Mouse (Mus musculus): ENCODE results near the gene Syce1. TPM values are rescaled to one million over a fixed set of nuclear protein-coding genes. Genes with fewer than 3 reads are reported as not detected.

Syce1 gene
- 0.28 TPM in 1 of 2 replicates, not detected in the other for polyA plus RNA-seq (2015; fragmentation: Nextera tagmentation; extraction: Ambion mirVana)

GRCm38 (mm10) chr7:140787406-140788052 is at the start of gene Syce1:
TSS of gene Syce1 (minus strand) at chr7:140787852.
- no peak within 1 kb of the TSS for H3K4me2 ChIP-seq
- 88% methylated on average over 33 of the region's 33 CpGs for WGBS
- no peaks in the 10 kb centered on the region for H3K27me3 ChIP-seq
- no peak within 1 kb of the TSS for H3K9ac ChIP-seq
- no peaks in the 10 kb centered on the region for H3K4me1 ChIP-seq
- H3K9me3 ChIP-seq (replicated peaks): no peaks in the 10 kb centered on the region; the same call in 1 of the 2 replicates
- no peak within 1 kb of the TSS for H3K27ac ChIP-seq
- H3K36me3 ChIP-seq (ENCODE audit: poor library complexity, severe bottlenecking): no peaks in the 10 kb centered on the region
- no peak within 1 kb of the TSS for H3K4me3 ChIP-seq
- no peak for ATAC-seq

DNA sequence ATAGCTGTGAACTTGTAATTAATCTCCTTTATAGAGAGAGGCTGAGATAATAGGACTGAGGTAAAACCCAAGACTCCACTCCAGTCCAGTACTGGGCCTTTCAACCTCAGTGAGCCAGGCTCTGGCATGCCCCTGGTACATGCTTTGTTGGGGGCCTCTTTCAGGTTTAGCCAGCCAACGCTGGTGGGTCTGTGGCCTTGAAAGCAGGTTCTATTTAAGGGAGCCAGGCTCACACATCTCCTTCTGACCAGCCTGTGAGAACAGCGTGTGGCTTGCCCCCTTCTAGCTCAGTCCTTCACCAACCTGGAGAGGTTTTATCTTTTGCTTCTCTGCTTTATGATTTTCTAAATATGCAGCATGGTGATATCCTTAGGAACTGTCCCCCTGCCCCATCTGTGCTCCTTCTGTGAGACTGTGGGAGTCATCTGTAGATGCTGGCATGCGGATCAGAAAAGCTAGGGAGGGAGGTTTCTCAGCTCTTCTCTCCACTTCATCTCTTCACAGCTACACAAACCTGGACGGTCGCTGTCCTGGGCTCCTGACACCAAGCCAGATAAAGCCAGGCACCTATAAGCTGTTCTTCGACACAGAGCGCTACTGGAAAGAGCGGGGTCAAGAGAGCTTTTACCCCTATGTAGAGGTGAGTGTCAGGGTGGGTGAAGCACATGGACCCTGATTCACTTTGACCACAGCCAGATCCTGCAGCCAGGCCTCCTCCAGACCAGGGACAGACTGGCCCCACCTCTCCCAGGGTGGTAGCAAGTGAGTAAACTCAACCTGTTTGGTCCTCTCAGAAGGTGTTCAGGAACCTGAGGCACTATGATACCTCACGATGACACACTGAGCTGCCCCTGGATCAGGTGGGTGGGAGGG is 48.8 kb upstream of the Syce1 start:
- Histone ChIP-seq H3K36me3 (ENCODE audit: poor library complexity, severe bottlenecking) (no peaks in the 10 kb centered on the region), H3K27ac (no peak overlapping the region), H3K4me1 (no peaks in the 10 kb centered on the region), H3K4me2 (no peak overlapping the region), H3K27me3 (peaks cover 16% of the 10 kb centered on the region; the same call in 1 of the 2 replicates), H3K4me3 (no peak overlapping the region), H3K9me3 (replicated peaks) (no peaks in the 10 kb centered on the region), H3K9ac (no peak overlapping the region)
- ATAC-seq: no peak
- WGBS: 85% methylated on average over 9 of the region's 9 CpGs

- no peaks in the 10 kb centered on the region for H3K4me1 ChIP-seq
- ATAC-seq: no peak
- no peak overlapping the region for H3K4me3 ChIP-seq
- no peak overlapping the region for H3K27ac ChIP-seq
- H3K27me3 ChIP-seq: peaks cover 8% of the 10 kb centered on the region; the same call in 1 of the 2 replicates
- no peak overlapping the region for H3K4me2 ChIP-seq
- H3K9ac ChIP-seq: no peak overlapping the region
- WGBS: 78% methylated on average over 2 of the region's 2 CpGs
- H3K9me3 ChIP-seq (replicated peaks): no peaks in the 10 kb centered on the region
- no peaks in the 10 kb centered on the region for H3K36me3 ChIP-seq (ENCODE audit: poor library complexity, severe bottlenecking)
These were observed 48.1 kb upstream of the Syce1 start for GRCm38 (mm10) chr7:140835758-140836087.

GRCm38 (mm10) chr7:140834968-140835757 is 47.5 kb upstream of the Syce1 start, which contains the start of gene Urah:
TSS of gene Urah (plus strand) at chr7:140835018.
- H3K9ac ChIP-seq: no peak within 1 kb of the TSS
- no peak within 1 kb of the TSS for H3K27ac ChIP-seq
- WGBS: 50% methylated on average over 20 of the region's 20 CpGs
- H3K4me3 ChIP-seq: no peak within 1 kb of the TSS
- no peak within 1 kb of the TSS for H3K4me2 ChIP-seq
- peaks cover 5% of the 10 kb centered on the region; the same call in 1 of the 2 replicates for H3K27me3 ChIP-seq
- ATAC-seq: no peak
- H3K9me3 ChIP-seq (replicated peaks): no peaks in the 10 kb centered on the region
- H3K36me3 ChIP-seq (ENCODE audit: poor library complexity, severe bottlenecking): no peaks in the 10 kb centered on the region
- no peaks in the 10 kb centered on the region for H3K4me1 ChIP-seq

DNA sequence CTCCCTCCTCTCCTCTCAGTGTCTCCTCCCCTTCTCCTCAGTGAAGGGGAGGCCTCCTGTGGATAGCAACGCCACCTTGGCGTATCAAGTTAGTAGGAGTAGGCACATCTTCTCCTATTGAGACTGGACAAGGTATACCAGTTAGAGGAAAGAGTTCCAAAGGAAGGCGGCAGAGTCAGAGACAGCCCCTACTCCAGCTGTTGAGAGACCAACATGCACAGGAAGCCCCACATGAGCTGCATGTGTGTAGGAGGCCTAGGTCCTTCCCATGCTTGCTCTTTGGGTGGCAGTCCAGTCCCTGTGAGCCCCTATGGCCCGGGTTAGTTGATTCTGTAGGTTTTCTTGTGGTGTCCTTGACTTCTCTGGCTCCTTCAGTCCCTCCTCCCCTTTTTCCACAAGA is 45.7 kb upstream of the Syce1 start:
- H3K27me3 ChIP-seq: no peaks in the 10 kb centered on the region
- ATAC-seq: no peak
- H3K4me3 ChIP-seq: no peak overlapping the region
- 85% methylated on average over 4 of the region's 4 CpGs for WGBS
- H3K9ac ChIP-seq: no peak overlapping the region
- H3K27ac ChIP-seq: no peak overlapping the region
- H3K4me1 ChIP-seq: no peaks in the 10 kb centered on the region
- H3K36me3 ChIP-seq (ENCODE audit: poor library complexity, severe bottlenecking): no peaks in the 10 kb centered on the region
- no peak overlapping the region for H3K4me2 ChIP-seq
- H3K9me3 ChIP-seq (replicated peaks): no peaks in the 10 kb centered on the region

DNA sequence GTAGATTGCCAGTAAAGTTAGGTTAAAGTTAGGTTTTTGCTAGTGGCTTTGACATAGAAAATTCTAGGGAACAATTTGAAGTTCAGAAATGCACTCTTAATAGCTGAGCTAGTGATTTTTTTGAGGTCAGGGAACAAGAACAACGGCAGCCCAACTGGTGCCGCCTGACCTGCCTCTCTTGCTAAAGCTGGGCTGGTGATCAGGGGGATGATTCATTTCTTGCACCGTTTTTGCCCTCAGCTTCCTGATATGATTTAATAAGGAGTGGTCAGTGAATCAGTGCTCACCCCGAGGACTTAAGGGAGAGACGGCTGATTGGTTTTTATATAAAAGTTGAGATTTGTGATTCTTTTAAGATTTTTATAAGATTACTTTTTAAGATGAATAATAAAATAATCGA is 43.8 kb upstream of the Syce1 start:
- H3K9ac ChIP-seq: no peak overlapping the region
- H3K27ac ChIP-seq: no peak overlapping the region
- H3K9me3 ChIP-seq (replicated peaks): no peaks in the 10 kb centered on the region
- H3K4me1 ChIP-seq: no peaks in the 10 kb centered on the region
- 0 out of 2 replicates have a peak, but pooled peaks cover 4% of the 10 kb centered on the region for H3K27me3 ChIP-seq
- H3K4me3 ChIP-seq: no peak overlapping the region
- no peak for ATAC-seq
- H3K4me2 ChIP-seq: no peak overlapping the region
- no peaks in the 10 kb centered on the region for H3K36me3 ChIP-seq (ENCODE audit: poor library complexity, severe bottlenecking)
- 74% methylated on average over 6 of the region's 6 CpGs for WGBS

- no peak for ATAC-seq
- Histone ChIP-seq H3K27me3 (0 out of 2 replicates have a peak, but pooled peaks cover 6% of the 10 kb centered on the region), H3K4me3 (no peak overlapping the region), H3K4me2 (no peak overlapping the region), H3K9me3 (replicated peaks) (no peaks in the 10 kb centered on the region), H3K36me3 (ENCODE audit: poor library complexity, severe bottlenecking) (no peaks in the 10 kb centered on the region), H3K27ac (no peak overlapping the region), H3K9ac (no peak overlapping the region), H3K4me1 (no peaks in the 10 kb centered on the region)
- 43% methylated on average over 8 of the region's 8 CpGs for WGBS
These were observed 40.7 kb upstream of the Syce1 start for GRCm38 (mm10) chr7:140828171-140828881.

GRCm38 (mm10) chr7:140822731-140823130 is 35.1 kb upstream of the Syce1 start:
- Histone ChIP-seq H3K4me1 (peaks cover 10% of the 10 kb centered on the region; the same call in 1 of the 2 replicates), H3K36me3 (ENCODE audit: poor library complexity, severe bottlenecking) (no peaks in the 10 kb centered on the region), H3K4me3 (no peak overlapping the region), H3K27me3 (0 out of 2 replicates have a peak, but pooled peaks cover 6% of the 10 kb centered on the region), H3K9me3 (replicated peaks) (no peaks in the 10 kb centered on the region), H3K9ac (no peak overlapping the region), H3K27ac (no peak overlapping the region), H3K4me2 (no peak overlapping the region)
- 91% methylated on average over 4 of the region's 4 CpGs for WGBS
- ATAC-seq: no peak

- ATAC-seq: peak; percentile 90
- H3K27me3 ChIP-seq: 0 out of 2 replicates have a peak, but pooled peaks cover 4% of the 10 kb centered on the region
- peak within 1 kb of the TSS; percentile 68 for H3K27ac ChIP-seq
- peak within 1 kb of the TSS; percentile 51 for H3K4me3 ChIP-seq
- peak within 1 kb of the TSS; percentile 72 for H3K4me2 ChIP-seq
- H3K4me1 ChIP-seq: peaks cover 10% of the 10 kb centered on the region; the same call in 1 of the 2 replicates
- H3K9ac ChIP-seq: peak within 1 kb of the TSS; percentile 69
- no peaks in the 10 kb centered on the region for H3K36me3 ChIP-seq (ENCODE audit: poor library complexity, severe bottlenecking)
- under 1% methylated on average over 21 of the region's 21 CpGs for whole genome bisulfite sequencing
- no peaks in the 10 kb centered on the region for H3K9me3 ChIP-seq (replicated peaks)
These were observed 34.1 kb upstream of the Syce1 start, which contains the start of gene Zfp941 for GRCm38 (mm10) chr7:140821653-140822329. TSS of gene Zfp941 (minus strand) at chr7:140822178.

GRCm38 (mm10) chr7:140821305-140821652 is 33.6 kb upstream of the Syce1 start:
- peak; percentile 62 for ATAC-seq
- H3K4me1 ChIP-seq: peaks cover 10% of the 10 kb centered on the region; the same call in 1 of the 2 replicates
- 31% methylated on average over 5 of the region's 5 CpGs for WGBS
- peak overlapping the region; percentile 69; the same call in 1 of the 2 replicates for H3K9ac ChIP-seq
- no peaks in the 10 kb centered on the region for H3K9me3 ChIP-seq (replicated peaks)
- H3K4me3 ChIP-seq: peak overlapping the region; percentile 51
- H3K27ac ChIP-seq: no peak overlapping the region; the same call in 1 of the 2 replicates
- peak overlapping the region; percentile 72 for H3K4me2 ChIP-seq
- H3K27me3 ChIP-seq: 0 out of 2 replicates have a peak, but pooled peaks cover under 1% of the 10 kb centered on the region
- H3K36me3 ChIP-seq (ENCODE audit: poor library complexity, severe bottlenecking): no peaks in the 10 kb centered on the region

- no peaks in the 10 kb centered on the region for H3K36me3 ChIP-seq (ENCODE audit: poor library complexity, severe bottlenecking)
- H3K9me3 ChIP-seq (replicated peaks): no peaks in the 10 kb centered on the region
- H3K4me1 ChIP-seq: peaks cover 10% of the 10 kb centered on the region; the same call in 1 of the 2 replicates
- ATAC-seq: no peak
- H3K4me2 ChIP-seq: no peak overlapping the region
- H3K9ac ChIP-seq: no peak overlapping the region
- H3K27ac ChIP-seq: no peak overlapping the region
- H3K4me3 ChIP-seq: no peak overlapping the region
- H3K27me3 ChIP-seq: no peaks in the 10 kb centered on the region
- WGBS: 72% methylated on average over 4 of the region's 4 CpGs
These were observed 32.5 kb upstream of the Syce1 start for GRCm38 (mm10) chr7:140820173-140820572.
